Mouse (Mus musculus): ENCODE measurements around the gene Gm3893. TPM values are rescaled to one million over a fixed set of nuclear protein-coding genes. Genes with fewer than 3 reads are reported as not detected.

The Gm3893 gene
- polyA plus RNA-seq (2014; fragmentation: Illumina TruSeq; extraction: RNeasy Lipid Tissue Mini Kit (QIAGEN cat#74804); ENCODE audit: insufficient read depth, low read depth, low replicate concordance), result not detected

GRCm38 (mm10) chr4:42090907-42091306, at the start of gene Gm3893:
Gm3893 (plus strand) TSS chr4:42091207.

GRCm38 (mm10) chr4:42114517-42114916, 23.5 kb downstream of the Gm3893 start, which contains the start of gene Gm13304:
Gm13304 (plus strand) TSS chr4:42114817.

Other genes starting within 250 kb of the Gm3893 start
- gene Gm21541, start 187.6 kb upstream of the Gm3893 start, polyA plus RNA-seq (2014; fragmentation: Illumina TruSeq; extraction: RNeasy Lipid Tissue Mini Kit (QIAGEN cat#74804); ENCODE audit: insufficient read depth, low read depth, low replicate concordance), result 46.0 TPM
- gene Gm20878, start 149.6 kb upstream of the Gm3893 start, polyA plus RNA-seq (2014; fragmentation: Illumina TruSeq; extraction: RNeasy Lipid Tissue Mini Kit (QIAGEN cat#74804); ENCODE audit: insufficient read depth, low read depth, low replicate concordance), result 3.1 TPM
- 0.52 TPM for gene Fam205a4, start 125.1 kb upstream of the Gm3893 start, polyA plus RNA-seq (2014; fragmentation: Illumina TruSeq; extraction: RNeasy Lipid Tissue Mini Kit (QIAGEN cat#74804); ENCODE audit: insufficient read depth, low read depth, low replicate concordance)
- not detected for gene Gm21093, start 56.5 kb upstream of the Gm3893 start, polyA plus RNA-seq (2014; fragmentation: Illumina TruSeq; extraction: RNeasy Lipid Tissue Mini Kit (QIAGEN cat#74804); ENCODE audit: insufficient read depth, low read depth, low replicate concordance)
- not detected for gene Gm13304, start 23.6 kb downstream of the Gm3893 start, polyA plus RNA-seq (2014; fragmentation: Illumina TruSeq; extraction: RNeasy Lipid Tissue Mini Kit (QIAGEN cat#74804); ENCODE audit: insufficient read depth, low read depth, low replicate concordance)
- gene Gm13306, start 62.2 kb downstream of the Gm3893 start, polyA plus RNA-seq (2014; fragmentation: Illumina TruSeq; extraction: RNeasy Lipid Tissue Mini Kit (QIAGEN cat#74804); ENCODE audit: insufficient read depth, low read depth, low replicate concordance), result 1.8 TPM
- gene Gm13305, start 77.4 kb downstream of the Gm3893 start, polyA plus RNA-seq (2014; fragmentation: Illumina TruSeq; extraction: RNeasy Lipid Tissue Mini Kit (QIAGEN cat#74804); ENCODE audit: insufficient read depth, low read depth, low replicate concordance), result 1.1 TPM
- 0.24 TPM for gene Gm10600, start 149.4 kb downstream of the Gm3893 start, polyA plus RNA-seq (2014; fragmentation: Illumina TruSeq; extraction: RNeasy Lipid Tissue Mini Kit (QIAGEN cat#74804); ENCODE audit: insufficient read depth, low read depth, low replicate concordance)
- 3.5 TPM for gene Ccl21b, start 164.6 kb downstream of the Gm3893 start, polyA plus RNA-seq (2014; fragmentation: Illumina TruSeq; extraction: RNeasy Lipid Tissue Mini Kit (QIAGEN cat#74804); ENCODE audit: insufficient read depth, low read depth, low replicate concordance)
- gene Gm21953, start 203.1 kb downstream of the Gm3893 start, polyA plus RNA-seq (2014; fragmentation: Illumina TruSeq; extraction: RNeasy Lipid Tissue Mini Kit (QIAGEN cat#74804); ENCODE audit: insufficient read depth, low read depth, low replicate concordance), result not detected
- gene Fam205a3, start 227.1 kb downstream of the Gm3893 start, polyA plus RNA-seq (2014; fragmentation: Illumina TruSeq; extraction: RNeasy Lipid Tissue Mini Kit (QIAGEN cat#74804); ENCODE audit: insufficient read depth, low read depth, low replicate concordance), result not detected